Mouse (Mus musculus): ENCODE measurements around the gene Pts. TPM values are rescaled to one million over a fixed set of nuclear protein-coding genes. Genes with fewer than 3 reads are reported as not detected.

Pts gene
- total RNA-seq, 2 experiments from 2014 or later = 15.8 to 16.3 TPM

DNA sequence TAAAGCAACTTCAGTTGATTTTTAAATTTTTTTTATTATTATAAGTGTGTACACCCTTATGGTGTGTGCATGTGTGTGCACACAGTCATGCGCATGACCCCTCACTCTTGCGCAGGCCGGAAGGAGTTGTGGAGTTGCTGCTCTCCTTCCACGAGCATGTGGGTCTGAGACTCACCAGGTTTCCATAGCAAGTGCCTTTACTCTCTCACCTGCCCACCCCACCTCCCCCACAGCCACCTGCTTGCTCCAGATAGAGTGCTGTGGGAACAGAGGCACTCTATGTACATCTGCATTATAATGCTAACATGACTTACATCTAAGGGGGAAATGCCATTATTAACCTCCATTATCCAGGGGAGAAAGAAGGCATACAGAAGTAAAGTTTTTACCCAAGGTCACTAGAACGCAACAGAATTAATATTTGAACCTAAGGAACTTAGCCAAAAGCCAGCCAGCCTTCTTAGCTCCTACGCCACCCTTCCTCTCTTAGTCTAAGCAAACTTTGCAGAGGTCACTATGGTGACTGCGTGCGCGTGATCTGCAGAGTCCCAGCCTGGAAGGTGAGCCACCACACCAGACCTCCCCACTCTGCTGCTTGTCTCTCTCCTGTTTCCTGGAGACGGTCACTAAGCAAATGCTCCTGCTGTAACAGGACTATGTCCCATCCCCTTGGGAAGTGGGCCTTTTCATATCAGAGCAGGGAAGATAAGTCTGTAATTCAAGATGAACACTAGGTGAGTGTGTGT, 32.9 kb downstream of the Pts start:
- no peak for ATAC-seq (replicated peaks; ENCODE audit: low FRiP score, poor library complexity, severe bottlenecking)

DNA sequence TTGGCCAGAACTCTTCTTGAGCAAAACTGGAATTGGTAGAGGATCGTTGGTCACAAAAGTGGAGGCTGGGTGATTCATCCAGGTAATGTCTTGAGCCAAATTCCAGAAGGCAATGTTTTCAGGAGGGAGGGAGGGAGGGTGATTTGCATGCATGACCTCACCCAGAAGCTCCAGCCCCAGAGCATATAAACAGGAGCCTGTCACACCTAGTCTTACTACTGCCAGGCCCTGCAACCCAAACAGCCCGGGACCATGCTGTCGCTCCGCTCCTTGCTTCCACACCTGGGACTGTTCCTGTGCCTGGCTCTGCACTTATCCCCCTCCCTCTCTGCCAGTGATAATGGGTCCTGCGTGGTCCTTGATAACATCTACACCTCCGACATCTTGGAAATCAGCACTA, 34.2 kb downstream of the Pts start, which contains the start of gene Plet1:
TSS of gene Plet1 (plus strand) at position 215 of the 400 bp plus-strand sequence.
- no peak for ATAC-seq (replicated peaks; ENCODE audit: low FRiP score, poor library complexity, severe bottlenecking)

DNA sequence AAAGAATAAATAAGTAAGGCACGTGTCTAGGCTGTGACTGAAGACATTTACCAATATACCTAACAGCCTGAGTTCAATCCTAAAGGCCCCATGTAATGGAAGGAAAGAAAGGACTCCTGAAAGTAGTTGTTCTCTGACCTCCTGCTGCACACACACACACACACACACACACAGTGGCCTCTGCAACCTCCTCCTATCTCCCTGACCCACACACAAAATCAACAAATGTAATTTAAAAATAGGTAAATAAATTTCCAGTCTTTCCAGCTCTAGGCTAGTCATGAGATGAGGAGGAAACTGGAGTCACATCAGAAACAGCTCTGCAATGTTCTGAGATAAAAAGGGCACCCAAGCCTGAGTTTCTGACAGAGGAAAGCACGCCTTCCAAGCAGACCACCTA, 34.7 kb downstream of the Pts start:
- no peak for ATAC-seq (replicated peaks; ENCODE audit: low FRiP score, poor library complexity, severe bottlenecking)

DNA sequence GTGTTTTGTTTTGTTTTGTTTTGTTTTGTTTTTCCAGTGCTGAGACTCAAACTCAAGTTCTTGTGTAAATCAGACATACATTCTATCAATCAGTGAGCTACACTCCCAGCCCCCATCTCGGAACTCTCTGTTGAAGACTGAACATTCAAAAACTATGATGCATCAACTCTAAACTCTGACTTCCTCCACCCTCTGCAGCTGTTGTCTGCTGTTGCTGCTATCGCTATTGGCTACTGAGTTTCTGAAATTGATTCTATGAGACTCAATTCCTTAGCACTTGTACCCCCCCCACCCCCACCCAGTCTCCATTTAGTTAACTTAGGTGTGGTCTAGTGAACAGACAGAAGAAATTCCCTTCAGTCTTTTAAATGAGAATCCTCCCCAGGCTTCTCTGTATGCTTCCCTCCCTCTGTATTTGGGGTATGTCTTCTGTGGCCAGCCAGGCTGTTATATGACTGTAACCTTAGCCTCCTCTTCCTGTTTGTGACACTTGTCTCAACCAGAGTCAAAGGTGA, 36.9 kb downstream of the Pts start:
- no peak for ATAC-seq (replicated peaks; ENCODE audit: low FRiP score, poor library complexity, severe bottlenecking)

DNA sequence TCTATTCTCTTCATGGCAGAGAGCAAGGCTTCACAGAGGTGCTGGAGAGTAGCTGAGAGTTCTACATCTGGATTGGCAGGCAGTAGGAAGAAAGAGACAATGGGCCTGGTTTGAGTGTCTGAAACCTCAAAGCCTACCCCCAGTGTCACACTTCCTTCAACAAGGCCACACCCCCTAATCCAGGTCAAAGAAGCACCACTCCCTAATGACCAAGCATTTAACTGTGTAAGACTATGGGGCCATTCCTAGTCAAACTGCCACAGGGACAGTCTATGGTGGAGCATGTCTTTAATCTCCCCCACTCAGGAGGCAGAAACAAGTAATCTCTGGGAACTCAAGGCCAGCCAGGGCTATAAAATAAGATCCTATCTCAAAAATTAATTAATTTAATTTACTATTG, 37.7 kb downstream of the Pts start:
- no peak for ATAC-seq (replicated peaks; ENCODE audit: low FRiP score, poor library complexity, severe bottlenecking)

DNA sequence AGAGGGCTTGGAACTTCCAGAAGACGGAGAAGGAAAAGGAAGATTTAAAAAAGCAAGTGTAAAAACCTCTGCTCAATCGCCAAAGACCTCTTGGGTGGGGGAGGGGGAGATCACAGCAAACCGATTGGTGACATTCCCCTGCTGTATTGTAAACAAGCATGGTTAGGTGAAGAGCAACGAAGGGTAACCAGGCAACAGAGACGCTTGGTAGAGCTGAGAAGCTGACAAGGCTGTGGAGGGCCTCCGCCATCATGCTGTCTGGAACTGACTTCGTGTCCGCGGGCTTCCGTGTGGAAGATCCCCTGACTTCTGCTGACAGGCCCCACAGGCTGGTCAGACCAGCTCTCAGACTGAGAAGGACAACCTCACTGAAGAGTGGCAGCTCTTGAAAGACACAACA, 43.0 kb downstream of the Pts start:
- no peak for ATAC-seq (replicated peaks; ENCODE audit: low FRiP score, poor library complexity, severe bottlenecking)

DNA sequence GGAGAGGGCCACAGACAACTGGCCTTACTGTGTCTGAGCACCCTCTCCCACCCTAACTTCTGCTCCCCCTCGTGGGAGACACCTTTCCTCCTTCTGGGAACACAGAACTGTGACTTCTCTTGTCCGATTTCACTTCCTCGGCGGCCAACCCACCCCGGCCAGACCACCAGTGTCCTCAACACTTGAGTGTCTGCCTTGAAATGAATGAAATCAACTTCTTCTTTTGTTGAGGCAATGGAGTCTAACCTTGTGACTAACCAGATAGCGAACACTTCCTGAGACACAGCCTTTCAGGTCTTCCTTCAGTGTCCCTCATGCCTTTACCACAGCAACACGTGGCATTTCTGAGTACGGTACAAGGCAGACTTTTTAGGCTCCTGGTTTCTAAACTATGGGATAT, 45.8 kb downstream of the Pts start:
- ATAC-seq (replicated peaks; ENCODE audit: low FRiP score, poor library complexity, severe bottlenecking) = no peak

DNA sequence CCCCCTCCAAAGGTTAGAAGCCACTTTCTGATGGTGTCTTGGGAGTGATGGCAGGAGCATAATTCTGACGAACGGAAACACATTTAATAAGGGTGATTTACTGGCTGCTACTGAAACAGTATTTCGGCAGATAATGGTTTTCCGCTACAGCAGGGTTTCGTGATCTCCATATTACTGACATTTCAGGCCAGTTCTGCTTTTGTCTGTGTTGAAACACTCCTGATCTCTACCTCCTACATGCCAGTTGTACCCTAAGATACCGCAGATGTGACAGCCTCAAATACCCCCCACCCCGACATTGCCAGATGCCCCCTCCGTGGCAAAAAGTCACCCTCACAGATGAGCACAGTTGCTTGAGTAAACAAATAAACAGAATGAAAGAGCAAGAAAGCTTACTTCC, 49.0 kb downstream of the Pts start:
- ATAC-seq (replicated peaks; ENCODE audit: low FRiP score, poor library complexity, severe bottlenecking) = no peak

DNA sequence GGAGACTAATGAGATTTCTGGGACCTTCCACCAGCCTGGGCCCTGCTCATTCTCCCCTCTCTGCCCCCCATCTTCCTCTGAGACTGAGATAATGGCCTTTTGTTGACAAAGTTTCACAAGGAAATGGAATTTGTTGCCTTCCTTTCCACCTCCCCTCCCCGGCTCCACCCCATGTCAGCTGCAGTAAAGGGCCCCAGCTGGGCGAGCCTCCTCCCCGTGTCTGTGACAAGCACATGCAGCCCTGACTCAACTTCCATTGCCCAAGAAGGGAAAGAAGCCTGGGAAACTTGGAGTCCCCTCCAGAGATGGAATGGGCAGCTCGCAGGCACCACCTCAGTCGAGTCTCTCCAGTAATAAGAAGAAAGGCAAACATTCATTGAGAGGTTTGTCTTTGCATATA, 49.7 kb downstream of the Pts start:
- no peak for ATAC-seq (replicated peaks; ENCODE audit: low FRiP score, poor library complexity, severe bottlenecking)

DNA sequence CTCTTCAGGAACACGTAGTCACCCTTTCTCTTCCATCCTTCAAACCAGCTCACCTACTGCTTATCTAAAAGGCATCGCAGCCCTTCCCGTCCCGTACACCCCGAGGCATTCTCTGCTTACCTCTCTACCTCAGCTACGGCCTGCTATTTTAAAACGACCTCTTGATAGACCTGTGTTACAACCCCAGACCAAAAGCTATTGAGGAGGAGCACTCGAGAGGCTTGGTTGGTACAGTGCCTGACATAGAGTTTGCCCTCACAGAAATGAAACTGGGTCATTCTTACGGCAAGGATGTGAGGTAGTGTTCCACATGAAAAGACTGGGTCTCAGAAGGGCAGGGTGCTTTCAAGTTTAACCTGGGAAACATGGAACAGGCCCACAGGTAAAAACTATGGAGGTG, 51.3 kb downstream of the Pts start:
- ATAC-seq (replicated peaks; ENCODE audit: low FRiP score, poor library complexity, severe bottlenecking) = no peak

DNA sequence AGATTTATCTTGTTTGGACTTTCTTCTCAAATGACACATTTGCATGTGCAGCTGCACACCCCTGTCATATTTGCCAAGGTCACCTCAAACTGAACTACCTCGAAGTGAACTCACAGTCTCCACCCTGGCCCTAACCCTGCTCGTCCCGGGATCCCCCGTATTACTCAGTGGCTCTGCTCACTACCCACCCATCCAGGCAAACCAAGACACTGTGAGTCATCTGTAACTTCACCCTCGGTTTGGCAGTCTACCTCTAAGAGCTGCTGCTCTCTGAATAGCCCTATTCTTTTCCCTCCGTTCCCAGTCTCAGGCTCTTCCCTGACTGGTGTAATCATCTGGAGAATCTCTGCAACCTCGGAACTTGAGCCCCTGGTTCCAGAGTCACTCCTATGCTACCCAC, 51.9 kb downstream of the Pts start:
- no peak for ATAC-seq (replicated peaks; ENCODE audit: low FRiP score, poor library complexity, severe bottlenecking)

DNA sequence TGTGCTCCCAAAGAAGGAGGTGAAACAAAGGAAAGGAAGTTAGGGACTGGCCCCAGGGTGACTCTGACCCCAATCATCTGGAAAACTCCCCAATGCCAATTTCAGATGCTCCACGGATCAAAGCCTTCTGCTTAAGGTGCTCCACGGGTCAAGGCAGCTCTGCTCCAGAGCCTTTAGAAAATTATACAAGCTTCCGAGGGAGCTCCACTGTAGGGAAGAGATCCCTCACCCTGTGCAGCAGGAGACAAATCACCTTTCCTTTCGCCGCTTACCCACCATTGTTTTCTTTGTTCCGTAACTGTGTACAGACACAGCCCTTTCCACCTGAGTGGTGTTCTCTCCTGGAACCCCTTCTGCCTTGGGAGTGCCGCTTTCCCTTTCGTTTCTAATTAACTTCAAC, 52.8 kb downstream of the Pts start:
- no peak for ATAC-seq (replicated peaks; ENCODE audit: low FRiP score, poor library complexity, severe bottlenecking)

DNA sequence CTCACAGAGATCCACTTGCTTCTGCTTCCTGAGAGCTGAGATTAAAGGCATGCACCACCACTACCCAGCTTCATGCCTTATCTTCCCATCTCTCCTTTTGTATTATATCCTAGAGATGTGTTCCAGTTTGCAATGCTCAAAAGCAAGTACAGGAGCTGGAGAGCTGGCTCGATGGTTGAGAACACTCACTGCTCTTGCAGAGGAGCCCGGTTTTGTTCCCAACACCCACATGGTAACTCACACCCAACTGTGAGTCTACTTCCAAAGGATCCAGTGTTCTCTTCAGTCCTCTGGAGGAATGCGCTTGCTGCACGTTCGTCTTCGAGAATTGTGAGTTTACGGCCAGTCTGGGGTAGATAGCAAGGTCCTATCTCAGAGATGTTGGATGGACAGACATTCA, 53.2 kb downstream of the Pts start:
- ATAC-seq (replicated peaks; ENCODE audit: low FRiP score, poor library complexity, severe bottlenecking) = no peak

Other genes starting within 250 kb of the Pts start
- 286 and 303 TPM in 2 replicates for gene Rpl10-ps3, start 183.8 kb downstream of the Pts start, total RNA-seq (2015; ENCODE audit: low replicate concordance)
- 66.1 and 101 TPM in 2 replicates for gene Rpl10-ps3, start 183.8 kb downstream of the Pts start, total RNA-seq (2017; ENCODE audit: low replicate concordance)
- not detected in 2 replicates for gene Plet1, start 34.2 kb downstream of the Pts start, total RNA-seq (2015; ENCODE audit: low replicate concordance)
- gene Plet1, start 34.2 kb downstream of the Pts start, total RNA-seq (2017; ENCODE audit: low replicate concordance) = not detected in 2 replicates
- 21.5 TPM in 1 of 2 replicates, not detected in the other for gene Il18, start 26.1 kb upstream of the Pts start, total RNA-seq (2015; ENCODE audit: low replicate concordance)
- 2.4 and 3.7 TPM in 2 replicates for gene Il18, start 26.1 kb upstream of the Pts start, total RNA-seq (2017; ENCODE audit: low replicate concordance)
- gene Bco2, start 26.5 kb upstream of the Pts start, total RNA-seq (2015; ENCODE audit: low replicate concordance) = 0.84 and 1.7 TPM in 2 replicates
- 0.17 and 2.0 TPM in 2 replicates for gene Bco2, start 26.5 kb upstream of the Pts start, total RNA-seq (2017; ENCODE audit: low replicate concordance)
- not detected in 2 replicates for gene Tex12, start 32.6 kb upstream of the Pts start, total RNA-seq (2015; ENCODE audit: low replicate concordance)
- gene Tex12, start 32.6 kb upstream of the Pts start, total RNA-seq (2017; ENCODE audit: low replicate concordance) = not detected in 2 replicates
- gene Sdhd, start 75.1 kb upstream of the Pts start, total RNA-seq (2015; ENCODE audit: low replicate concordance) = 50.0 and 63.1 TPM in 2 replicates
- gene Sdhd, start 75.1 kb upstream of the Pts start, total RNA-seq (2017; ENCODE audit: low replicate concordance) = 26.2 and 57.2 TPM in 2 replicates
- gene Timm8b, start 75.2 kb upstream of the Pts start, total RNA-seq (2015; ENCODE audit: low replicate concordance) = 21.1 and 27.1 TPM in 2 replicates
- 27.5 and 70.9 TPM in 2 replicates for gene Timm8b, start 75.2 kb upstream of the Pts start, total RNA-seq (2017; ENCODE audit: low replicate concordance)
- not detected in 2 replicates for gene Pih1d2, start 88.6 kb upstream of the Pts start, total RNA-seq (2015; ENCODE audit: low replicate concordance)
- 0.42 and 1.0 TPM in 2 replicates for gene Pih1d2, start 88.6 kb upstream of the Pts start, total RNA-seq (2017; ENCODE audit: low replicate concordance)
- gene Nkapd1, start 88.7 kb upstream of the Pts start, total RNA-seq (2015; ENCODE audit: low replicate concordance) = 9.0 and 15.3 TPM in 2 replicates
- gene Nkapd1, start 88.7 kb upstream of the Pts start, total RNA-seq (2017; ENCODE audit: low replicate concordance) = 5.3 and 7.2 TPM in 2 replicates
- gene Dlat, start 131.1 kb upstream of the Pts start, total RNA-seq (2015; ENCODE audit: low replicate concordance) = 16.7 and 19.8 TPM in 2 replicates
- 6.7 and 16.4 TPM in 2 replicates for gene Dlat, start 131.1 kb upstream of the Pts start, total RNA-seq (2017; ENCODE audit: low replicate concordance)
- not detected in 2 replicates for gene Dixdc1, start 210.8 kb upstream of the Pts start, total RNA-seq (2015; ENCODE audit: low replicate concordance)
- gene Dixdc1, start 210.8 kb upstream of the Pts start, total RNA-seq (2017; ENCODE audit: low replicate concordance) = 0.68 TPM in 1 of 2 replicates, not detected in the other
- not detected in 2 replicates for gene 2310030G06Rik, start 217.8 kb upstream of the Pts start, total RNA-seq (2015; ENCODE audit: low replicate concordance)
- gene 2310030G06Rik, start 217.8 kb upstream of the Pts start, total RNA-seq (2017; ENCODE audit: low replicate concordance) = not detected in 2 replicates
- gene Cryab, start 222.6 kb upstream of the Pts start, total RNA-seq (2015; ENCODE audit: low replicate concordance) = not detected in 2 replicates
- gene Cryab, start 222.6 kb upstream of the Pts start, total RNA-seq (2017; ENCODE audit: low replicate concordance) = not detected in 2 replicates
- not detected in 2 replicates for gene Hspb2, start 223.6 kb upstream of the Pts start, total RNA-seq (2015; ENCODE audit: low replicate concordance)
- gene Hspb2, start 223.6 kb upstream of the Pts start, total RNA-seq (2017; ENCODE audit: low replicate concordance) = not detected in 2 replicates
- gene Fdxacb1, start 239.5 kb upstream of the Pts start, total RNA-seq (2015; ENCODE audit: low replicate concordance) = 2.5 and 5.8 TPM in 2 replicates
- 2.2 and 3.5 TPM in 2 replicates for gene Fdxacb1, start 239.5 kb upstream of the Pts start, total RNA-seq (2017; ENCODE audit: low replicate concordance)
- gene Alg9, start 246.3 kb upstream of the Pts start, total RNA-seq (2015; ENCODE audit: low replicate concordance) = 46.1 and 60.4 TPM in 2 replicates
- gene Alg9, start 246.3 kb upstream of the Pts start, total RNA-seq (2017; ENCODE audit: low replicate concordance) = 18.0 and 28.7 TPM in 2 replicates
- gene 1110032A03Rik, start 246.8 kb upstream of the Pts start, total RNA-seq (2015; ENCODE audit: low replicate concordance) = 30.6 and 50.6 TPM in 2 replicates
- gene 1110032A03Rik, start 246.8 kb upstream of the Pts start, total RNA-seq (2017; ENCODE audit: low replicate concordance) = 38.8 and 44.6 TPM in 2 replicates